Mouse (Mus musculus): ENCODE measurements around the gene Carns1.

Gene Carns1

GRCm38 (mm10) chr19:4171393-4172290 is 3.6 kb downstream of the Carns1 start:
- DNase-seq (ENCODE audit: low read depth, low spot score): no peak

- DNase-seq (ENCODE audit: low read depth, low spot score): no peak
Observed at GRCm38 (mm10) chr19:4170723-4171392, 4.4 kb downstream of the Carns1 start.

- DNase-seq (ENCODE audit: low read depth, low spot score): no peak
Observed at GRCm38 (mm10) chr19:4169810-4170209, 5.5 kb downstream of the Carns1 start.

DNA sequence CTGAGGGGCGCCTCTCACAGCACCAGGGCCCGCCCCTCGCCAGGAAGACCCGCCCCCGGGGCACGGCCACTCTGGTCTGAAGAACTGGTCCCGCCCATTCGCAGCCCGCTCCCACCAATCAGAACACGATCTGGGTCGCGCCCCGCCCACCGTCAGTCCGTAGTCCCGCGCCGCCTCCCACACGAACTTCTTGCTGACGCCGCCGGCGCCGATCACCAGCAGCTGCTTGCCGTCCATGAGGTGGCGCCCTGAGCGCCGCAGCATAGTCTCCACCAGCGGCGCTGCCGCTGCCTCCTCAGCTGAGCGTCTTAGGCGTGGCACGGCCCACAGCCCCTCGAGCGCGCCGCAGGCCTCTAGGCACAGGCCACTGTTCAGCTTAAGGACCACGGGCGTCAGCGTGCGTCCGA is 5.9 kb downstream of the Carns1 start:
- peak; percentile 99 for DNase-seq (ENCODE audit: low read depth, low spot score)

- no peak for DNase-seq (ENCODE audit: low read depth, low spot score)
Observed at GRCm38 (mm10) chr19:4166678-4167476, 8.4 kb downstream of the Carns1 start.

- no peak for DNase-seq (ENCODE audit: low read depth, low spot score)
Observed at GRCm38 (mm10) chr19:4164721-4165120, 10.6 kb downstream of the Carns1 start.

GRCm38 (mm10) chr19:4164100-4164499 is 11.2 kb downstream of the Carns1 start:
- DNase-seq (ENCODE audit: low read depth, low spot score): no peak

DNA sequence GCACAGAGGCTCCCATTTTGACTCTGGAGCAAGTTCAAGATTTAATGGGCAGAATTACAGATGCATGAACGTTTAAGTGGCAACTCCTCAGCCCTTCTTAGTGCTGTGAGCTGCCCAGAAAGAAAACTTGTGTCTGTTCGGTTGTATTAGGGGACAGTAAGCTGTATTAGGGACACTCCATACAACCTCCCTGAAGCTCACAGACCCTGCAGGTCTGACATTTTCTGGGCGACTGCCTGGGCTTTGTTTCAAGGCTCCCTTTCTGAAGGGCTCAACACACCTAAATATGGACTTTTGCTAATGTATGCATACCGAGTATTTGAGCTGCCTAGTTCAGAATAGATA is 11.8 kb downstream of the Carns1 start:
- DNase-seq (ENCODE audit: low read depth, low spot score): no peak

DNA sequence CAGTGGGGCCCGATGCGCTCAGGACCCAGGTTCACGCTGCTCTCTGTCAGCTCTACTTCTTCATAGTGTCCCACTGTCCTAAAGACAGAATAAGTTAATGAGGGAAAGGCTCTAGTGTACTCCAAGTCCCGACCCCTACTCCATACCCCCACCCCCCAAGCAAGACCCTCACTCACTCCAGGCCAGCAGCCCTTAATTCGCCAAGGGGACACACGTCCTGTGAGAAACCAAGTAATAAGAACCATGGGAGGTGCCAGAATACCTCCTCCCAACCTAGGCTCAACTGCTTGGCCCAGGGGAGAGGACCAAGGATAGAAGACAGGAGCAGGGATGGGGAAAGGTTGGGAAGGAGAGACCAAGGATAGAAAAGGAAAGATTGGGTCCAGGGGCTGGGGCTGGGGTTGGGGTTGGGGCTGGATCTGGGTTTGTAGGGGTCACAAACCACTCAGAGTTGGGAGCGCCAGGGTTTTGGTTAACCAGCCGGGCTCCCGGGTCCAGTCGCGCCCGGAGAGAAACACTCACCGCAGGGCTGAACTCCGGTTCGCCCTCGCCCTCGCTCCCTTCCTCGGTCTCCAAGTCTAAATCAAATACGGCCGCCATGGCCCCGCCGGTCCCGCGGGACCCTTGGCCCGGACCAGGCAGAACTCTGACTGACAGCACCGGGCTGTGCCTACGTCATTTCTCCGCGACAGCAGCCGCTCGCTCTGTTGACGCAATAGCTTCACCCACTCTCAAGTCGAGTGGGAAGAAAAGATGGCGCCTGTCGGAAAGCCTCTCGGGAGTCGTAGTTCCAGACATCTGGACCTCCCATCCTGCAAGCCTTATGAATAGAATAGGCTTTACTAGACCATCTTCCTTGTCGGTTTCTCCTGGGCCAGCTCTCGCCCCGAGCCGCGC is 12.4 kb downstream of the Carns1 start, which contains the start of gene Rps6kb2:
TSS of gene Rps6kb2 (minus strand) at position 709 of the 897 bp plus-strand sequence.
- peak; percentile 95 for DNase-seq (ENCODE audit: low read depth, low spot score)

DNA sequence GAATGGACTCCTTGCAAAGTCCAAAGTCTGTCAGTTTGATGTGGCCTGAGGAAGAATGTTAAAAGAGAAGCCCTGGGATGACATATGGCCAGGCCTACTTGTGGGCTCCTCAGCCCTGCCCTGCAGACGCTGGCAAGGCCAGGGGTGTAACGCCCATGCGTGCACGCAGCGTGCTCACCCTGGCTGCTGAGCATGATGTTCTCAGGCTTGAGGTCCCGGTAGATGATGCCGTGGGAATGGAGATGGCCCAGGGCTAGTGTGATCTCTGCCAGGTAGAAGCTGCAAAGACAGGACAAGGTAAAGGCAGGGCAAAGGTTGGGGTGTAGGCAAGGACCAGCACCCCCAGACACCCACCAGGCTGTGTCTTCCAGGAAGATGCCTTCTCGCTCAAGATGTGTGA is 16.2 kb downstream of the Carns1 start:
- no peak for DNase-seq (ENCODE audit: low read depth, low spot score)

DNA sequence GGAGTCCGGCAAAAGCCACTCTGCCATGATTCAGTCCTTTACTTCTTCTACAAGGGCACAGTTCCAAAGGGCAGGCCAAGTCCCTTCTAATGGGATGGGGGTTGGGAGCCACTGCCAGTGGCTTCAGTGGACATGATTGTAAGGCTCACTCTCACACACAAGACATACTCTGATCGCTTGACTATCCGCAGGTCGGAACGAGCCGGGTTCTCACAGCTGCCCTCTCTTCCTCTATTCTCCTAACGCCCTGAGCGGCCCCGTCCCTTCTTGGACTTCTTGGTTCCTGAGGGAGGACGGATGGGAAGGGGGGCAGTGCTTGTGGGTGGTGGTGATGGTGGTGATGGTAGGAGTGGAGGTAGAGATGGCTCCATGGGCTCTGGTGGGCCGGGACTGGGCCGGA is 18.5 kb downstream of the Carns1 start:
- DNase-seq (ENCODE audit: low read depth, low spot score): no peak

DNA sequence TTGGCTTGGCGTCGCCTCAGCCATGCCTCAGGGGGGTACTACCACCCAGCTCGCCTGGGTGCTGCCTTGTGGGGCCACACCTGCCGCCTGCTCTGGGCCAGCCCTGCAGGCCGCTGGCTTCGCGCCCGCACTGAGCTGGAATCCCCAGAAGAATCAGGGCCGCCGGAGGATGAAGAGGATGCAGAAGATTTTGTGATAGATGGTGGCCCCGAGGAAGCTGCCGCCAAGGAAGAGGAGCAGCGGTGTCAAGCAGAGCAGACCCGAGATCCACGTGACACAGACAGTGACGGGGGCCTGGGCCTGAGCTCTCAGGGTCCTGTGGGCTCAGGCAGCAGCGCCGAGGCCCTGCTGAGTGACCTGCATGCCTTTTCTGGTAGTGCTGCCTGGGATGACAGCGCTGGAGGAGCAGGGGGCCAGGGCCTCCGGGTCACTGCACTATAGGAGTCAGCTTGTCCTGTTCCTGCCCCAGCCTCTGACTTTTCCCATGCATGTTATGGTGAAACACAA is 19.2 kb downstream of the Carns1 start:
- DNase-seq (ENCODE audit: low read depth, low spot score): peak; percentile 32

DNA sequence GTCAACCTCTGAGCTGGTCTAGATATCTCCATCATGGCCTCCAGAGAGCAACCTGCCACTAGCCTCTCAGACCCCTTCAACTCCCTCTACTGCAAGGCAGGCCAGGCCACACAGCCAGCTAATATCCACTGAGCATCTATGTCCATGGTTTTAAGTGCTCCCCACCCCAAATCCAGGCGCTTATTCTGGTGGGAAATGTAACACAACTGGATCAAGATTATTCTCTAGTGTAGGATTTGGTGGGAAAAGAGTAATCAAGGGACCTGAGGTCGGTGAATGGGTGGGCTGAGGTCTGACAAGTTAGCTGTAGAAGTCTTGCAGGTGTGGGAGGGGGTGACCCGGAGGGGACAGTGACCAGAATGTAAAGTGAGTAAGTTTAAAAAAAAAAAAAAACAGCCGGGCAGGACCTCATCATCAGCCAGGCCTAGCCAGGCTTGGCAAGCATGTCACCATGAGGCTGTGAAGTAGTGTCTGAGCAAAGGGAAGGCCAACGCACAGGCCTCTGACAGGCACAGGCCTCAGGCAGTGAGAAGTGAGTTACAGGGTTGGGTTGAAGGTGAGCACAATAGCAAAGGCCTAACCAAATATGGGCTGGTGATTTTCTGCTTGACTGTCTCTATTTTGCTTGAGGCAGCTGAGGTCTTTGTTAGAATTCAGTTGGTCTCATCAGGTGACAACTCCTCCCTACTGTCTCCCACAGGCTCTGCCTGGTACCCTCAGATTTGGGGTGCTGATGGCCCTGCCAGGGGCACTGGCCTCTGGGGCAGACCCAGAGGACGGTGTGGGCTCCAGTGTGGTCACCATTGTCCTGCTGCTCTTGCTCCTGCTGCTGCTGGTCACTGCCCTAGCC is 19.8 kb downstream of the Carns1 start:
- DNase-seq (ENCODE audit: low read depth, low spot score): peak; percentile 43

DNA sequence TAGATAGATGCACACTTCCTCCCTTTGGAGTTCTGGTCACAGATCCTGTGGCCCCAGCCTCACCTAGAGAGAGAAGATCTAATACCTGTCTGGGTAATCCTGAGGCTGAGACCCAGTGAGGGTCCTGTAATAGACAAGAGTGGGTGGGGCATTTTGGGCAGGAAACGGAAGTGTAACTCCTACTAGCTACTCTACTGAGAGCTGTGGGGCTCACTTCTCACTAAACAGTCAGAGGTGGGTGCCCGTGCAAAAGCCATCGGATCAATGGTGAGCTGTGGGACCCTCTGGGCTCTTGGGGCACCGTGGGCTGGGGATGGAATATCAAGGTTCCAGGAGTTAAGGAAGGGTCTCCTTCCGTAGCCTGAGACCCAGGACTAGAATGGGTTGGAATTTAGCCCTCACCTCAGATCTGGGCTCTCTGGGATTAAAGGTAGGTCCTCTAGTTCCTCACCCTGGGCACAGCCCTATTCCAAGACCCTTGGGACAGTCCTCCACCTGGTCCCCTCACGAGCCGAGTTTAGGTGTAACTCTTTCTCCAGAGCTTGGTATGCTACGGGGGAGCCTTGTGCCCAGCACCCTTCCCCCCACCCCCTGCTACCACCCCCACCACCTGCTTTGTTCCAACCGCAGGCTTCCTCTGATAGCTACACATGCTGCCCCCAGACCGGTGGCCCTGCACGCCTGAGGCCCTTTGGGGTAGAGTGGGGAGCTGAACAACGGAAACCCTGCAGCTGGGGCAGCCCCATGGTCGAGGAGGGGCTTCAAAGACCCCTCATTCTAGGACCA is 20.6 kb downstream of the Carns1 start:
- DNase-seq (ENCODE audit: low read depth, low spot score): peak; percentile 71

GRCm38 (mm10) chr19:4153232-4153654 is 22.0 kb downstream of the Carns1 start, which contains the start of gene Ptprcap:
Ptprcap (plus strand) TSS chr19:4153604.
- DNase-seq (ENCODE audit: low read depth, low spot score): no peak

DNA sequence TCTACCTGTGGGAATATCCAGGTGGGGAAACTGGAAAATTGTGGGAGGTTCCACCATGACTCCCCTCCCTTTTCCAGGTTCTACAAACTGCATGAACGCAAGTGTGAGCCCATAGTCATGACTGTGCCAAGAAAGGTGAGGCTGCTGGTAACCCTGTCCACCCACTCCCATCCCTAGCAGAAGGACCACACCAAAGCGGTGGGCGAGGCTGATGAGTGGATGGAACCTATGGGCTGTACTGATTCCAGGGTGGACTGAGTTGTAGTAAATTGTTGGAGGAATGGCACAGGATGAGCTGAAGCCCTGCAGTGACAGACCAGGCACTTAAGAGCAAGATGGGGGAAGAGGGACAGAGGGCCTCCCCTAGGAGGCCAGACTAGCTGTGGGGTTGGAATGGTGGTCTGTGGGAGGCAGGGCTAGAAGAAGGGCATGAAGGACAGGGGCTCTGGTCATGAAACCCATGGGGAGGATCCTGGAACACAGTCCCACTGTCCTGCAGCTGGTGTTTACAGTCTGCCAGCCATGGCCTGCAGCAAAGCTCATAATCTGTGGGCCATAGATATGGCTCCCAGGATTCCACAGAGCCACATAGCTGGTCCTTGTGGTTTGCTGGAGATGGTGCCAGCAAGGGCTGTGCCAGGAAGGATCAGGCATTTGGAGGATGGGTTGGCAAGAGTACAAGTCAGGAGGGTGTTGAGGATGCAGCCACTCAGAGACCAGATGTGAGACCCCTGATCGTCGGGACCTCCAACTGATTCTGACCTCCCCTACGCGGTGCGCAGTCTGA is 22.6 kb downstream of the Carns1 start:
- no peak for DNase-seq (ENCODE audit: low read depth, low spot score)

DNA sequence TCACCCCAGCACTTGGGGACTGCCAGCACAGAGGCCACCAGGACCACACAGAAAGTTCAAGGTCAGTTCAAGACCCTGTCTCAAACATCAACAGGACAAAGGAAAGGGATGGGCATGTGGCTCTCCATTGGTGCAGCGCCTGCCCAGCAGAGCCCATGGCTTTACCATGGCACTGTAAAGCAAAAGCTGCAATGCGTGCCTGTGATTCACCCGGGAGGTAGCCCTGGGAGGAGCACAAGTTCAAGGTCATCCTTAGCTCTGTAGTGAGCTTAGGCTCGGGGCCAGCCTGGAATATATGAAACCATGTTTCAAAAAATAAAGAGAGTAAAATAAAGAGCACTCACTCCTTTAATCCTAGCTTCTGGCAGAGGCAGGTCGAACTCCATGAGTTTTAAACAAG is 23.4 kb downstream of the Carns1 start:
- no peak for DNase-seq (ENCODE audit: low read depth, low spot score)

DNA sequence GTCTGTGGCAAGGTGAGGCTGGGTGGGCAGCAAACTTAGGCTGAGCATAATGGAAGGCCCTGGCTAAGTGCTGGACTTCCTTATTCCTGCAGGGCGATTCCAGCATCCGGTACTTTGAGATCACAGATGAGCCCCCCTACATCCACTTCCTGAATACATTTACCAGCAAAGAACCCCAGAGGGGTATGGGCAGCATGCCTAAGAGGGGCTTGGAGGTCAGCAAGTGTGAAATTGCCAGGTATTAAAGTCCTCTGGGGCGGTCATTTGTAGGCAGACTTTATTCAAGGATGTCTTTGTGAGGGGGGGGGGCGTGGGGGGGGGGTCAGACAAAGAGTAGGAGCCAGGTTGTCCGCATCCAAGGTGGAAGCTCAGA is 23.8 kb downstream of the Carns1 start:
- DNase-seq (ENCODE audit: low read depth, low spot score): no peak
